Mouse (Mus musculus) MN1 (cell line): ENCODE measurements at regions not wholly inside any gene's neighbourhood (a gene's known extent, or its start where the extent isn't known, plus 50 kb on each side); places are given as distances from the start of the nearest gene placed in this dataset.
"Not testable (repeated sequence)": the region's sequence is repeated elsewhere in the genome, so short reads cannot be mapped to it uniquely, and the experiment has no call there.

Source experiments
- DNase-seq: peaks from one replicate; pipeline ENCODE4 v3.0.0-alpha.2; 2016; ENCODE audit warnings: low spot score

- no peak for DNase-seq
Observed at GRCm38 (mm10) chr16:76958597-76959392, 54.7 kb upstream of the Usp25 start.

DNA sequence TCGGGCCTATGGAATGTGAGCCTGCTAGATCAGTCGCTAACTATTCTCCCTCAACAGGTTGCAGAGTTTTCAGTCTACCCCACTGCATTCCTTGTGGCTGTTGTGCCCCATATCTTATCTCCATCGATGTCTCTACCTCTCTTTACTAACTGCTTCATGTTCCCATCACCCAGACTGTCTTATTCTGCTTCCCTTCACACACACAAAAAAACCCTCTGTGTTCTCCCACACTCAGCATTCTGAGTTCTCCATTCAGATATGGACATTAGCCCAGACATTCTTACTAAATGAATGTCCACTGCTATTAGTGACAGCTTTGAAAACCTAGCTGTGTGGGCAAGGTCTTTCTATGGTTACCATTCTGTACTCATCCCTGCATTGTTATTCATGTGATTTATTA is 56.0 kb upstream of the Usp25 start:
- no peak for DNase-seq

DNA sequence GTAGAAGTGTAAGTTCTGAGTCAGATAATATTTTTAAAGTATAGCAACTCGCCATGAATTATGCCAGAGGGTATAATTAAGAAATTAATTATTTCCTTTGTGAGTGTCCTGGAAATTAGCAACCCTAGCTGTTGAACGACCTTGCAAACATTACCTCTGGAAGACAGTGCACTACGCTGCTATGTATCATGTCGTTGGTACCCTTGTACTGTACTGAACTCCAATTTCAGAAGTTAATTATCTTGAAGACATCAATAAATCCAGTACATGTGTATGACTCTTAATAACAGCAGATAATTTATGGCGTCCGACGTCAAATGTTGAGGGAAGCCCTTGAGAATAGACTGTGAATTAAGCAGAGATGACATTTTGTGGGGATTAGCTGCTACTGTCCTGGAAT is 56.4 kb upstream of the Usp25 start:
- no peak for DNase-seq

- no peak for DNase-seq
Observed at GRCm38 (mm10) chr16:76950836-76951486, 62.5 kb upstream of the Usp25 start.

- no peak for DNase-seq
Observed at GRCm38 (mm10) chr16:76947011-76947410, 66.5 kb upstream of the Usp25 start.

- DNase-seq = no peak
Observed at GRCm38 (mm10) chr16:76938128-76938527, 75.4 kb upstream of the Usp25 start.

DNA sequence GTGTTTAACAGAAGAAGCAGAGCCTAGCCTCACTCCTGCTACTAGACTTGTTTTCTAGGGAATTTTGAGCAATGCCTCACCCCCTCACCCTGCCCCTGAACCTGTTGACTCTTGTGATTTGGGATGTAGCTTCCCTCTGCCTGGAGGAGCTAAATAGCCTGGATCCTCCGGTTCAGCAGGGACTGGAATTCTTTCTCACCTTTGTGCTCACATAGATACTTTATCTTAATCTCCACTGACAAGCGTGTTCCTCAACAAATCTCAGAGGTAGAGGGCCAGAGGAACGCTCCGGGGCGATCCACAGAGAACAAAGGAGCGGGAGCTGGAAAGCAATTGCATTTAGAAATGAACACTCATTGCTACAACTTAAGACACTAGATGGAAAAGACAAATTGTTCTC is 85.6 kb upstream of the Usp25 start:
- no peak for DNase-seq

- not testable (repeated sequence) for DNase-seq
Observed at GRCm38 (mm10) chr16:76920137-76920536, 93.4 kb upstream of the Usp25 start.

GRCm38 (mm10) chr16:76918598-76918997 is 94.9 kb upstream of the Usp25 start:
- no peak for DNase-seq

DNA sequence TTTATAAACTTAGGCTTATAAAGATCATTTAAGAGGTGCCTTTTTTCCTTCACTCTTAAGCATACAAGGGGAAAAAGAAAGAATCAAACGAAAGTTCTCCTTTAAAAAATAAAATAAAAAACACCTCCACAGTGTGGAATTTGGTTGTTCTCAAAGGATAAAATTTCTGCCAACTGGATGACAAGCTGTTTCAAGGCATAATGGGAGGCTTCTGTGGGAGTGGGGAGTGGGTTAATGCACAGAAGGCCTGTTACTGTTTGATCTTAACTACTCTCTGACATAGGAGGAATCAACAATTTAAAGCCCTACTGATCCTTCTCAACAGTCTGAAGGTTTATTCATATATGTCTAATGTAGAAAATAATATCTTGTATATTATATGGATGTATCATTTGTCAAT is 99.2 kb upstream of the Usp25 start:
- DNase-seq = no peak

- no peak for DNase-seq
Observed at GRCm38 (mm10) chr16:76905205-76905996, 108.1 kb upstream of the Usp25 start.

GRCm38 (mm10) chr16:76899083-76899482 is 114.4 kb upstream of the Usp25 start:
- DNase-seq = peak; percentile 26

DNA sequence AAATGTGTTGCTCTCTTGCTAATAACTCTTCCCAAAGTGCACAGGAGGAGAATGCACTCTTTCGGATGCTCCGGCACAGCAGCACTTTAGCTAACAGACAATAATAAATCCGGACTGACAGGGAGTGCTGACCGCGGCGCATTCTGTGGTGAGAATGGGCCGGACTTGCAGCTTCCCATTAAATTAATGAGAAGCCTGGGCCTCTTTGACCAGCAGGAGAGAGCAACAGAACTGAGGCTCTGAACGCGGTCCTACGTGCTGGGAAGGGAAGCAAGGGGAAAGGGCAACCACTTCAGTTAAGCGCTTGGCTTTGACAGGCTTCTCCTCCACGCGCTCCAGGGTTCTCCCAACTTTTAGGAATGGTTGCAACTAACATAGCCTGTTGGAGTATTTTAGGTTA is 117.2 kb upstream of the Usp25 start:
- DNase-seq = no peak

- no peak for DNase-seq
Observed at GRCm38 (mm10) chr16:76895781-76896180, 117.7 kb upstream of the Usp25 start.

DNA sequence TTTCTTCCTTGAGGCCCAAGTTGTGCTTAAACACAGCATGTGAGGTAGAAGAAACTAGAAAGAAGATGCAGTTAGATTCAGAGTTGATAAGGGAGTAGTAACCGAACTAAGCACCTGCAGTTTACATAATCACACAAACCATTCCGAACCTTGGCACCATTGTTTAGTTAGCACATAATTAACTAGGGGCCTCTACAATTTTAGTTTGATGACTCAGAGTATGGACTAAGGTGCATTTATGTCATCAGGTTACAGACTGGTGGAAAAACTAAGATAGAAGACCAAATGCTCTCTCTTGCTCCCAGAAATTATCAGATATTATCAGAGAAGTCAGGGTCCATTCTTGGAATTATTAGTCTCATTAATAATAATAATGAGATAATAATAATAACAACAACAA is 134.9 kb upstream of the Usp25 start:
- DNase-seq = no peak

DNA sequence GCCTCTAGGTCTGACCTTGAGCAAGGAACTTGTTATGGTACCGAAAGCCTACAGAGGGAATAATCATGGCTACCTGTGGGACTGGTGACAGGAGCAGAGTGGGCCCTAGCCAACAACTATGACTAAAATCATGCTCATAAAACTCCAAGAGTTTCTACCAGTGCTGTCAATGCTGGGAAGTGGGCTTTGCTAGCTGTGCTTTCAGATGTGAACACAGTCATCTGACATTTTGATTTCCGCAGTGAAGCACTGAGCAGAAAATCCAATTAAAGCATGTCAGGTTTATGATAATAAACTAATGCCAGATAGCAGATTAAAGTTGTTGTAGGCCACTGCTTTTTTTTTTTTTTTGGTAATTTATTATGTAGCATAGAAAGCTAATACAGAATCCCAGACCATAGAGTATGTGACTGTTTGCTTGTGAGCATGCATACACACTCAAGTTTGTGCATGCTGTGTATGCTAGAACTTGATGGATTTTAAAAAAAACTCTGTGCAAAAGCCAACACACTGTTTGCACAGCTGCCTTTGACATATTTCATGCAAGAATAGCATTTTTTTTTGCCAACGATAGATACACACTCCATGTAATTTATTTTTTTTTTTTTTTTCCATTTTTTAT is 138.0 kb upstream of the Usp25 start:
- no peak for DNase-seq

- no peak for DNase-seq
Observed at GRCm38 (mm10) chr16:76866465-76866802, 147.1 kb upstream of the Usp25 start.

DNA sequence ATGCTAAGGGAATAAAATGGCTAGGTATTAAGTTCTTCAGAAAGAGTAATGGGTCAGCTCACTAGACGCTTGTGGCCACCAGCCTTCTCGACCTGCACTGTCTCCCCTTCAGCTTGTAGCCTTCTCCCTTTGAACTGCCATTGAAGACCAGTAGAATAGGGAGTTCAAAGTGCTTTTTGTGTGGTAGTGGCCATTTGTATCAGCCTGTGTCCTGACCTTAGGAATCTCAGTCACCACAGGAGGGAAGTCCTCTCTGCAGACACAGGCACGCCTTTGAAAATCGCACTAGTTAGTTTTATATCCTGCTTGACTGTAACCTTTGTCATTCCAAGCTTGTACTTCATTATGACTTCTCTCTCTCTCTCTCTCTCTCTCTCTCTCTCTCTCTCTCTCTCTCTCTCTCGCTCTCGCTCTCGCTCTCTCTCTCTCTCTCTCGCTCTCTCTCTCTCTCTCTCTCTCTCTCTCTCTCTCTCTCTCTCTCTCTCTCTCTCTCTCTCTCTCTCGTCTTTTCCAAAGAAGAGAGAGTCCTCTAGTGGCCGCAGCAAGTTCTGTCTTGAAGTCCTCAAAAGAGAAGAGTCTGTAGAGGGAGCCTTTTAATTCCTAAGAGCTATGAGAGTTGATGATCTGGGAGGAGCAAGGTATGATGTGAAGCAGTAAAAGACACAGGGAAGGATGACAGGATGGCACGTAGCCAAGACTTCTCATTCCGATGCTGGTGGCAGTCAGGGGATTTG is 147.6 kb upstream of the Usp25 start:
- no peak for DNase-seq

- DNase-seq = no peak
Observed at GRCm38 (mm10) chr16:76864392-76864791, 149.1 kb upstream of the Usp25 start.

- DNase-seq = no peak
Observed at GRCm38 (mm10) chr16:76855797-76856196, 157.7 kb upstream of the Usp25 start.

- no peak for DNase-seq
Observed at GRCm38 (mm10) chr16:76851396-76851795, 162.1 kb upstream of the Usp25 start.

DNA sequence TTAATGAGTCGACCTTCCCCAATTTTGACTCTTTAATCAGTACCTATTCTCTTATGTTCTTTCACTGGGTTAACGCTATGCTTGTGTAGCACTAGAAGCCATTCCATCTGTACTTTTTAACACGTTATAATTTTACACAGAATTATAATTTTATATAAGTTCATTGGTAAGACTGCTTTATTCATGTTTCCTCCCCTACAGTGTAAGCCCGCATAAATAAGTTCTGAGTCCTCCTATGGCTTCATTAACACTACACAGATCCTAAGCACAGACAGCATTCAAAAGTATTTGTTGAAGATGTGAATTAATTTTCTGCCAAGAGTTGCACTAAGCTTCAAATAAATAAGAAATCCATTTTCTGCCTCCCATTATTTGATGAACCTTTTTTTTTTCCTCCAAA is 176.1 kb upstream of the Usp25 start:
- no peak for DNase-seq
